Comparison of ENCODE assay signal across 8 mouse cellular contexts in genomic region chr3:146150560-146150959, GRCm38 (mm10). TPM values are rescaled to one million over a fixed set of nuclear protein-coding genes. Genes with fewer than 3 reads are reported as not detected.
DNase-seq lines count a peak whose midpoint lies in the region; ATAC-seq and TF ChIP-seq lines count a peak whose summit lies in the region.

No protein-coding gene starts in this region.

- H3K4me2 ChIP-seq in embryonic facial prominence, embryonic 15.5 days (replicated peaks), result peak overlapping the region; percentile 93
- H3K4me2 ChIP-seq in intestine, postnatal 0 days (replicated peaks; ENCODE audit: low read depth), result peak overlapping the region; percentile 91

- peak overlapping the region; percentile 44 for H3K4me3 ChIP-seq in embryonic facial prominence, embryonic 15.5 days (replicated peaks)
- H3K4me3 ChIP-seq in intestine, postnatal 0 days (ENCODE audit: low read depth, low read length), result peak overlapping the region; percentile 51
- H3K4me3 ChIP-seq in lung, adult 2 months (replicated peaks; ENCODE audit: extremely low read depth, low read depth, low read length), result no peak overlapping the region
- H3K4me3 ChIP-seq in small intestine, adult 2 months (ENCODE audit: low read depth, low read length), result peak overlapping the region; percentile 78

- peaks cover 24% of the 10 kb centered on the region for H3K27me3 ChIP-seq in embryonic facial prominence, embryonic 15.5 days
- no peaks in the 10 kb centered on the region for H3K27me3 ChIP-seq in intestine, postnatal 0 days (replicated peaks; ENCODE audit: control insufficient read depth, insufficient read depth, low read length)
- H3K27me3 ChIP-seq in small intestine, adult 2 months (ENCODE audit: control insufficient read depth, insufficient read depth, low read length), result no peaks in the 10 kb centered on the region

- TF ChIP-seq CTCF in intestine, postnatal 0 days (IDR thresholded peaks at IDR 0.05; ENCODE audit: low read depth), result no peak
- TF ChIP-seq CTCF in lung, adult 2 months (IDR thresholded peaks at IDR 0.05; ENCODE audit: insufficient read depth, low read length), result no peak
- no peak for TF ChIP-seq CTCF in small intestine, adult 2 months (IDR thresholded peaks at IDR 0.05; ENCODE audit: extremely low read depth, insufficient read length, insufficient replicate concordance, low read depth, low read length)

- no peak for ATAC-seq in embryonic facial prominence, embryonic 15.5 days (ENCODE audit: insufficient number of reproducible peaks, low FRiP score, low TSS enrichment, low read depth)
- peak; percentile 63 for ATAC-seq in intestine, postnatal 0 days
- ATAC-seq in megakaryocyte-erythroid progenitor cell, adult 5-6 weeks (replicated peaks; ENCODE audit: low FRiP score, low TSS enrichment, poor library complexity, severe bottlenecking), result no peak

- no peak for TF ChIP-seq POLR2A in lung, adult 2 months (IDR thresholded peaks at IDR 0.05; ENCODE audit: borderline replicate concordance, extremely low read depth, low read depth, low read length)
- TF ChIP-seq POLR2A in small intestine, adult 2 months (IDR thresholded peaks at IDR 0.05; ENCODE audit: low read depth, low read length), result peak; percentile 62; the same call in 1 of the 2 replicates

- peak; percentile 57 for DNase-seq in T-cell, adult 2 months (ENCODE audit: low spot score)
- peak; percentile 10 for DNase-seq in lung, adult 2 months
- no peak for DNase-seq in cerebellum, adult 9-11 months
- DNase-seq in right cerebral cortex, postnatal 10 days (ENCODE audit: low spot score in 2 of 2), result no peak

- 28% methylated on average over 11 of the region's 11 CpGs for WGBS in embryonic facial prominence, embryonic 15.5 days
- WGBS in intestine, postnatal 0 days, result 16% methylated on average over 11 of the region's 11 CpGs
- 17% methylated on average over 11 of the region's 11 CpGs for WGBS in lung, adult 2 months
- 7% methylated on average over 11 of the region's 11 CpGs for WGBS in small intestine, adult 2 months

- H3K4me1 ChIP-seq in embryonic facial prominence, embryonic 15.5 days, result peaks cover 24% of the 10 kb centered on the region
- H3K4me1 ChIP-seq in intestine, postnatal 0 days (replicated peaks; ENCODE audit: control insufficient read depth, insufficient read depth, low read length), result no peaks in the 10 kb centered on the region
- peaks cover 8% of the 10 kb centered on the region for H3K4me1 ChIP-seq in lung, adult 2 months (ENCODE audit: control insufficient read depth, insufficient read depth, low read length)
- H3K4me1 ChIP-seq in small intestine, adult 2 months (ENCODE audit: control insufficient read depth, insufficient read depth, insufficient read length, low read length), result peaks cover 6% of the 10 kb centered on the region; the same call in 1 of the 2 replicates

- no peaks in the 10 kb centered on the region for H3K36me3 ChIP-seq in embryonic facial prominence, embryonic 15.5 days
- no peaks in the 10 kb centered on the region for H3K36me3 ChIP-seq in intestine, postnatal 0 days (ENCODE audit: control insufficient read depth, insufficient read depth)
- no peaks in the 10 kb centered on the region for H3K36me3 ChIP-seq in small intestine, adult 2 months (ENCODE audit: control insufficient read depth, insufficient read depth, low read length)

- H3K9ac ChIP-seq in embryonic facial prominence, embryonic 15.5 days, result no peak overlapping the region
- peak overlapping the region; percentile 46 for H3K9ac ChIP-seq in intestine, postnatal 0 days (ENCODE audit: low read depth, low read length)

- no peaks in the 10 kb centered on the region for H3K9me3 ChIP-seq in embryonic facial prominence, embryonic 15.5 days (replicated peaks)
- no peaks in the 10 kb centered on the region for H3K9me3 ChIP-seq in intestine, postnatal 0 days (ENCODE audit: control insufficient read depth)

- H3K27ac ChIP-seq in embryonic facial prominence, embryonic 15.5 days (replicated peaks), result no peak overlapping the region
- peak overlapping the region; percentile 68 for H3K27ac ChIP-seq in intestine, postnatal 0 days (ENCODE audit: low read depth, low read length)
- peak overlapping the region; percentile 82 for H3K27ac ChIP-seq in small intestine, adult 2 months (ENCODE audit: insufficient read depth, low read depth, low read length)

RNA-seq across cellular contexts. Expression of gene Mcoln2, which starts 0.9 kb away (rescaled TPM):
- polyA plus RNA-seq in embryonic facial prominence, embryonic 15.5 days (2015; fragmentation: Nextera tagmentation; extraction: Ambion mirVana), result 0.93 and 1.1 TPM in 2 replicates
- polyA plus RNA-seq in intestine, postnatal 0 days (2015; fragmentation: Nextera tagmentation; extraction: Ambion mirVana), result 6.4 TPM in 2 replicates
- 0.61 and 0.89 TPM in 2 replicates for polyA plus RNA-seq in lung, adult 2 months (2012; rRNA removed)
- 2.6 and 5.1 TPM in 2 replicates for polyA plus RNA-seq in small intestine, adult 2 months (2012; rRNA removed)
- 0.09 and 1.5 TPM in 2 replicates for total RNA-seq in megakaryocyte-erythroid progenitor cell, adult 5-6 weeks (2014; fragmentation: Nextera tagmentation)
- total RNA-seq in megakaryocyte-erythroid progenitor cell, adult 5-6 weeks (2017), result 0.99 and 3.8 TPM in 2 replicates

RNA-seq across cellular contexts. Expression of gene Mcoln3, which starts 33.3 kb away (rescaled TPM):
- 6.5 and 7.8 TPM in 2 replicates for polyA plus RNA-seq in embryonic facial prominence, embryonic 15.5 days (2015; fragmentation: Nextera tagmentation; extraction: Ambion mirVana)
- 137 and 144 TPM in 2 replicates for polyA plus RNA-seq in intestine, postnatal 0 days (2015; fragmentation: Nextera tagmentation; extraction: Ambion mirVana)
- 9.0 and 12.3 TPM in 2 replicates for polyA plus RNA-seq in lung, adult 2 months (2012; rRNA removed)
- 0.25 TPM in 2 replicates for polyA plus RNA-seq in small intestine, adult 2 months (2012; rRNA removed)
- 0.09 and 0.30 TPM in 2 replicates for total RNA-seq in megakaryocyte-erythroid progenitor cell, adult 5-6 weeks (2014; fragmentation: Nextera tagmentation)
- total RNA-seq in megakaryocyte-erythroid progenitor cell, adult 5-6 weeks (2017), result 0.38 TPM in 1 of 2 replicates, not detected in the other

RNA-seq across cellular contexts. Expression of gene Wdr63, which starts 42.6 kb away (rescaled TPM):
- polyA plus RNA-seq in embryonic facial prominence, embryonic 15.5 days (2015; fragmentation: Nextera tagmentation; extraction: Ambion mirVana), result 2.6 and 8.3 TPM in 2 replicates
- 0.89 and 1.0 TPM in 2 replicates for polyA plus RNA-seq in intestine, postnatal 0 days (2015; fragmentation: Nextera tagmentation; extraction: Ambion mirVana)
- 4.5 and 7.1 TPM in 2 replicates for polyA plus RNA-seq in lung, adult 2 months (2012; rRNA removed)
- polyA plus RNA-seq in small intestine, adult 2 months (2012; rRNA removed), result 0.20 TPM in 1 of 2 replicates, not detected in the other
- total RNA-seq in megakaryocyte-erythroid progenitor cell, adult 5-6 weeks (2014; fragmentation: Nextera tagmentation), result not detected in 2 replicates
- total RNA-seq in megakaryocyte-erythroid progenitor cell, adult 5-6 weeks (2017), result not detected in 2 replicates

Comparison
In these comparisons a context has a peak if more than half of its experiments do, and no peak if none do; other contexts are left out.
1. DNase-seq: peak in T-cell, adult 2 months (single experiment) and lung, adult 2 months (single experiment); none in cerebellum, adult 9-11 months (single experiment) and right cerebral cortex, postnatal 10 days (0 of 2).
2. RNA of gene Mcoln3, which starts 33.3 kb away (polyA plus RNA-seq): 137 to 144 TPM in intestine, postnatal 0 days; 9.0 to 12.3 TPM in lung, adult 2 months, 6.5 to 7.8 TPM in embryonic facial prominence, embryonic 15.5 days and 0.25 TPM in small intestine, adult 2 months; every median in the first group is over 10 times any median in the second.